Mouse (Mus musculus) c-Kit-positive CD71-positive TER-119-positive erythroid progenitor cells, embryonic 14.5 days (primary cell): ENCODE measurements around the gene Vmn1r76.

ENCODE experiments used
- DNase-seq: peaks from one replicate; pipeline ENCODE4 v3.0.0-alpha.2; 2013; ENCODE audit warnings: low spot score

The Vmn1r76 gene

GRCm38 (mm10) chr7:11938113-11938512 is at the start of gene Vmn1r76:
Gene Vmn1r76, minus strand, starts transcription at chr7:11938213.
- DNase-seq, result no peak

- DNase-seq, result no peak
Measured at GRCm38 (mm10) chr7:11972611-11973010, 34.6 kb upstream of the Vmn1r76 start.

- DNase-seq, result no peak
Measured at GRCm38 (mm10) chr7:11947991-11948390, 10.0 kb upstream of the Vmn1r76 start.

- no peak for DNase-seq
Measured at GRCm38 (mm10) chr7:11874330-11874729, 63.7 kb downstream of the Vmn1r76 start, which contains the start of gene Vmn1r75. Gene Vmn1r75, plus strand, starts transcription at chr7:11874630.
